Mouse (Mus musculus) neural tube, embryonic 14.5 days (tissue): ENCODE measurements at regions not wholly inside any gene's neighbourhood (a gene's known extent, or its start where the extent isn't known, plus 50 kb on each side); places are given as distances from the start of the nearest gene placed in this dataset.

ENCODE experiments used
- ATAC-seq: fragments of 200-750 bp; cut with Nextera tagmentation; 2 replicates; pipeline ENCODE4 v1.8.0; 2017; ENCODE audit warnings: low read depth, mild to moderate bottlenecking, moderate TSS enrichment, moderate library complexity
- H3K27ac ChIP-seq: fragments of 300-500 bp; sonication (generic); 2 replicates; pipeline ENCODE4 v1.5.1; 2014; ENCODE audit warnings: low read depth, mild to moderate bottlenecking, control low read depth, low read length, moderate library complexity, mixed read lengths
- H3K27me3 ChIP-seq: fragments of 300-500 bp; sonication (generic); 2 replicates; pipeline ENCODE4 v1.6.1; 2014; ENCODE audit warnings: low read length; ENCODE audit not compliant: control insufficient read depth, insufficient read depth
- H3K36me3 ChIP-seq: fragments of 300-500 bp; sonication (generic); 2 replicates; pipeline ENCODE4 v1.6.1; 2014; ENCODE audit warnings: low read length, mixed read lengths; ENCODE audit not compliant: control insufficient read depth, insufficient read depth
- H3K4me1 ChIP-seq: fragments of 300-500 bp; sonication (generic); 2 replicates; pipeline ENCODE4 v1.6.1; 2014; ENCODE audit warnings: low read length; ENCODE audit not compliant: control insufficient read depth, insufficient read depth
- H3K4me2 ChIP-seq: fragments of 300-500 bp; sonication (generic); 2 replicates; pipeline ENCODE4 v1.6.1; 2014; ENCODE audit warnings: mild to moderate bottlenecking, low read depth, low read length, control low read depth
- H3K4me3 ChIP-seq: fragments of 300-500 bp; sonication (generic); 2 replicates; pipeline ENCODE4 v1.5.1; 2014; ENCODE audit warnings: low read depth, low read length, control low read depth, mixed read lengths
- H3K9ac ChIP-seq: fragments of 300-500 bp; sonication (generic); replicated peaks from 2 replicates; pipeline ENCODE4 v1.6.1; 2014; ENCODE audit warnings: low read depth, mild to moderate bottlenecking, control low read depth, low read length, mixed read lengths
- H3K9me3 ChIP-seq: fragments of 300-500 bp; sonication (generic); 2 replicates; pipeline ENCODE4 v1.6.1; 2016; ENCODE audit warnings: low read length; ENCODE audit not compliant: control insufficient read depth
- WGBS: fragments of 180-500 bp; shearing (Covaris S2); extraction: QIAGEN DNeasy Blood & Tissue Kit; methylation state at CpG from one replicate; pipeline ENCODE4 v1.1.7; 2014; 5-methylcytosine and 5-hydroxymethylcytosine counted together

- no peak overlapping the region for H3K4me2 ChIP-seq
- peaks cover 4% of the 10 kb centered on the region for H3K4me1 ChIP-seq
- WGBS = 89% methylated on average over 4 of the region's 4 CpGs
- H3K27ac ChIP-seq = no peak overlapping the region
- H3K9ac ChIP-seq = no peak overlapping the region
- no peak overlapping the region for H3K4me3 ChIP-seq
- H3K27me3 ChIP-seq = no peaks in the 10 kb centered on the region
- no peaks in the 10 kb centered on the region for H3K36me3 ChIP-seq
- no peaks in the 10 kb centered on the region for H3K9me3 ChIP-seq
- no peak for ATAC-seq
These were observed 228.7 kb upstream of the Hnrnpa3 start for GRCm38 (mm10) chr2:75430161-75430940.

GRCm38 (mm10) chr2:75431981-75432380, 227.1 kb upstream of the Hnrnpa3 start:
- Histone ChIP-seq H3K36me3 (no peaks in the 10 kb centered on the region), H3K9me3 (no peaks in the 10 kb centered on the region), H3K4me3 (no peak overlapping the region), H3K4me2 (no peak overlapping the region), H3K9ac (no peak overlapping the region), H3K4me1 (no peaks in the 10 kb centered on the region), H3K27ac (no peak overlapping the region), H3K27me3 (no peaks in the 10 kb centered on the region)
- ATAC-seq = no peak
- WGBS = 91% methylated on average over 6 of the region's 6 CpGs

- Histone ChIP-seq H3K36me3 (no peaks in the 10 kb centered on the region), H3K27ac (no peak overlapping the region), H3K4me1 (no peaks in the 10 kb centered on the region), H3K27me3 (no peaks in the 10 kb centered on the region), H3K9me3 (no peaks in the 10 kb centered on the region), H3K4me3 (no peak overlapping the region), H3K9ac (no peak overlapping the region), H3K4me2 (no peak overlapping the region)
- WGBS = 87% methylated on average over 17 of the region's 17 CpGs
- no peak for ATAC-seq
These were observed 224.5 kb upstream of the Hnrnpa3 start for GRCm38 (mm10) chr2:75434521-75434920.

GRCm38 (mm10) chr2:75439522-75440230, 219.4 kb upstream of the Hnrnpa3 start:
- no peak overlapping the region for H3K9ac ChIP-seq
- H3K9me3 ChIP-seq = no peaks in the 10 kb centered on the region
- H3K4me2 ChIP-seq = no peak overlapping the region
- H3K27ac ChIP-seq = no peak overlapping the region
- no peaks in the 10 kb centered on the region for H3K27me3 ChIP-seq
- H3K4me1 ChIP-seq = no peaks in the 10 kb centered on the region
- WGBS = 79% methylated on average over 10 of the region's 10 CpGs
- H3K36me3 ChIP-seq = no peaks in the 10 kb centered on the region
- H3K4me3 ChIP-seq = no peak overlapping the region
- ATAC-seq = no peak

GRCm38 (mm10) chr2:75442632-75443031, 216.4 kb upstream of the Hnrnpa3 start:
- 20% methylated on average over 1 of the region's 1 CpGs for WGBS
- Histone ChIP-seq H3K9me3 (no peaks in the 10 kb centered on the region), H3K4me3 (no peak overlapping the region), H3K27me3 (no peaks in the 10 kb centered on the region), H3K9ac (no peak overlapping the region), H3K36me3 (no peaks in the 10 kb centered on the region), H3K4me2 (no peak overlapping the region), H3K27ac (no peak overlapping the region), H3K4me1 (peaks cover 8% of the 10 kb centered on the region)
- 0 out of 2 replicates have a peak, but pooled peaks have one; percentile 46 for ATAC-seq

- Histone ChIP-seq H3K36me3 (no peaks in the 10 kb centered on the region), H3K4me2 (no peak overlapping the region), H3K9ac (no peak overlapping the region), H3K27ac (no peak overlapping the region), H3K27me3 (no peaks in the 10 kb centered on the region), H3K4me1 (peaks cover 9% of the 10 kb centered on the region), H3K9me3 (no peaks in the 10 kb centered on the region), H3K4me3 (no peak overlapping the region)
- no peak for ATAC-seq
These were observed 213.9 kb upstream of the Hnrnpa3 start for GRCm38 (mm10) chr2:75445189-75445588.

- Histone ChIP-seq H3K4me3 (no peak overlapping the region), H3K4me1 (peaks cover 9% of the 10 kb centered on the region), H3K9ac (no peak overlapping the region), H3K27ac (no peak overlapping the region), H3K4me2 (no peak overlapping the region), H3K27me3 (no peaks in the 10 kb centered on the region), H3K36me3 (no peaks in the 10 kb centered on the region), H3K9me3 (no peaks in the 10 kb centered on the region)
- WGBS = 66% methylated on average over 7 of the region's 7 CpGs
- ATAC-seq = no peak
These were observed 211.9 kb upstream of the Hnrnpa3 start for GRCm38 (mm10) chr2:75446996-75447715.

GRCm38 (mm10) chr2:75448221-75448620, 210.8 kb upstream of the Hnrnpa3 start:
- Histone ChIP-seq H3K27ac (no peak overlapping the region), H3K36me3 (no peaks in the 10 kb centered on the region), H3K9ac (no peak overlapping the region), H3K4me1 (peaks cover 9% of the 10 kb centered on the region), H3K9me3 (no peaks in the 10 kb centered on the region), H3K27me3 (no peaks in the 10 kb centered on the region), H3K4me3 (no peak overlapping the region), H3K4me2 (no peak overlapping the region)
- peak; percentile 41; the same call in 1 of the 2 replicates for ATAC-seq
- 46% methylated on average over 5 of the region's 5 CpGs for WGBS

- ATAC-seq = peak; percentile 60; the same call in 1 of the 2 replicates
- no peaks in the 10 kb centered on the region for H3K36me3 ChIP-seq
- no peak overlapping the region for H3K27ac ChIP-seq
- H3K9ac ChIP-seq = no peak overlapping the region
- H3K27me3 ChIP-seq = no peaks in the 10 kb centered on the region
- H3K4me2 ChIP-seq = no peak overlapping the region
- H3K9me3 ChIP-seq = no peaks in the 10 kb centered on the region
- no peak overlapping the region for H3K4me3 ChIP-seq
- 18% methylated on average over 8 of the region's 8 CpGs for WGBS
- H3K4me1 ChIP-seq = peaks cover 9% of the 10 kb centered on the region
These were observed 207.2 kb upstream of the Hnrnpa3 start for GRCm38 (mm10) chr2:75451846-75452267.
